Mouse (Mus musculus): ENCODE measurements around the gene Fam222b. TPM values are rescaled to one million over a fixed set of nuclear protein-coding genes. Genes with fewer than 3 reads are reported as not detected.
A peak's percentile ranks its signal among the peaks of the same experiment; 100 is the strongest.

Gene Fam222b
- total RNA-seq, 2 experiments from 2014 or later, result 29.5 to 30.3 TPM

DNA sequence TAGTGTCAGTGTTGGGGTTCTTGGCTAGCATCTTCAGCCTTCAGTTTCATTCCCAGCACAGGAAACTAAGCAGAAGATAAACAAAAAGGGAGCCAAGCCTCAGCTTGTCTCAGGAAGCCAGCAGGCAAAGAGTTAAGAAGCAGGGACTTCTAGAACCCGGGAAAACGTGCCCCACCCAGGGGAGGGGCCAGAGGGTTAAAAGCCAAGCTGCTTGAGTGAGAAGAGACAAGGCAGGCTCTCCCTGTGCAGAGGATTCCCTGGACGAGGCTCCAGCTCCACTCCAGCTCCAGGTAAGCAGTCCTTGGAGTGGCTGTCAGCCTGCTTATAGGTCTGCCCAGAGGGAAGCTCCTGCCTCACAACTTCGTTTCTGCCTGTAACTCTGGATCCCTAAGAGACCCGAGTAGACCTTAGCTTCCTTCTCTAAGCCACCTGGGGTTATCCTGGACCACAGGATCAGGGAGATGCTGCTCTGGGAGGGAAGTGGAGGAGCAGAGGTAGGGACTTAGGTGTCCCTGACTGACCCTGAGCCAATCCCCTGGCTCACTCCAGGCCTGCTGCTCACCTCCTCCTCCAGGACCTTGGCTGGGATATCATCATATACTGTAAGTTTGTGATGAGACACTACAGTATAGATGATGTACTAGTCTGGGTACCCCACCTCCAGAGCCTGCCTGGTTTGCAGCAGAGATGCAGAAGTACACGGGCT is 21.9 kb upstream of the Fam222b start:
- no peak for DNase-seq (ENCODE audit: low spot score in 2 of 2)

GRCm38 (mm10) chr11:78073577-78074276 is 20.7 kb upstream of the Fam222b start:
- no peak for DNase-seq (ENCODE audit: low spot score in 2 of 2)
- Histone ChIP-seq H3K4me3 (no peak overlapping the region), H3K27ac (no peak overlapping the region)
- TF ChIP-seq CTCF (conservative IDR thresholded peaks at IDR 0.05), result no peak

More for the DNA sequence above, 21.9 kb upstream of the Fam222b start:
- H3K27ac ChIP-seq, result no peak overlapping the region
- no peak for TF ChIP-seq CTCF (conservative IDR thresholded peaks at IDR 0.05)
- no peak overlapping the region for H3K4me3 ChIP-seq

DNA sequence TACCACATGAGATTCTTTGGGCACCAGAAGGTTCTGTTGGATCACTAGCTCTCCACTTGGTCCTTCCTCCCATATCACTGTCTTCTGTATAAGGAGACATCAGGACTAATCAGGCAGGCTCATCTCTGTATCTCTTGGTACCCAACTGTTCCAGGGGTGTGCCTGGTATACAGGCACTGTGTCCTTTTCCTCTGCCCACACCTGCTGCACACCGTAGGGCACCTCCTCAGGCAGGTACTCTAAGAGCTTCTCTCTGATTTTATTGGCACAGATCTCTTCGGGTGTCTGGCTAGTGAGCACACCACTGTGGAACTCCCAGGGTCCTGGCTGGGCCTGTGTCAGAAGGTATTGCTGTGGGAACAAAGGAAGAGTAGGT is 20.2 kb upstream of the Fam222b start:
- DNase-seq (ENCODE audit: low spot score in 2 of 2), result no peak
- TF ChIP-seq CTCF (conservative IDR thresholded peaks at IDR 0.05), result no peak
- Histone ChIP-seq H3K27ac (no peak overlapping the region), H3K4me3 (no peak overlapping the region)

DNA sequence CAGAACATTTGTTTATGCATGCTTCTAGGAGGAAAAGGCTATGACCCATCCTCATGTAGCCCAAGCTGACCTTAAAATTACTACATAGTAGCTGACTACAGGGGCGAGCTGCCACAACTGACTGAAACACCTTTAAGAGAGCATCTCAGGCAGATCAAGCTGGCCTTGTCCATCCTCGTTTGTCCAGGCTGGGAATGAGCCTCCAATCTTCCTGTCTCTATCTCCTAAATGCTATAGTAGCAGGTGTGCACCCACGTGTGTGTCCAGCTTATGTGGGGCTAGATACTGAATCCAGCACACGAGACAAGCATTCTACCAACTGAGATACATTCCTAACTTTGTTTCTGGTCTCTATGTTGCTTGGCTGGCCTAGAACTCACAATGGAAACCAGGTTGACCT is 19.8 kb upstream of the Fam222b start:
- DNase-seq (ENCODE audit: low spot score in 2 of 2), result no peak
- no peak for TF ChIP-seq CTCF (conservative IDR thresholded peaks at IDR 0.05)

GRCm38 (mm10) chr11:78079961-78080921 is 14.2 kb upstream of the Fam222b start, which contains the start of gene Eral1:
Gene Eral1, minus strand, starts transcription at chr11:78080383.
- peak within 1 kb of the TSS; percentile 93 for H3K4me3 ChIP-seq
- DNase-seq (ENCODE audit: low spot score in 2 of 2), result peak; percentile 79 to 82
- TF ChIP-seq CTCF (conservative IDR thresholded peaks at IDR 0.05), result peak; percentile 23
- peak within 1 kb of the TSS; percentile 84 for H3K27ac ChIP-seq

More for the DNA sequence above, 19.8 kb upstream of the Fam222b start:
- Histone ChIP-seq H3K27ac (no peak overlapping the region), H3K4me3 (no peak overlapping the region)

GRCm38 (mm10) chr11:78083595-78083994 is 10.9 kb upstream of the Fam222b start:
- Histone ChIP-seq H3K27ac (no peak overlapping the region), H3K4me3 (no peak overlapping the region)
- no peak for TF ChIP-seq CTCF (conservative IDR thresholded peaks at IDR 0.05)
- no peak for DNase-seq (ENCODE audit: low spot score in 2 of 2)

DNA sequence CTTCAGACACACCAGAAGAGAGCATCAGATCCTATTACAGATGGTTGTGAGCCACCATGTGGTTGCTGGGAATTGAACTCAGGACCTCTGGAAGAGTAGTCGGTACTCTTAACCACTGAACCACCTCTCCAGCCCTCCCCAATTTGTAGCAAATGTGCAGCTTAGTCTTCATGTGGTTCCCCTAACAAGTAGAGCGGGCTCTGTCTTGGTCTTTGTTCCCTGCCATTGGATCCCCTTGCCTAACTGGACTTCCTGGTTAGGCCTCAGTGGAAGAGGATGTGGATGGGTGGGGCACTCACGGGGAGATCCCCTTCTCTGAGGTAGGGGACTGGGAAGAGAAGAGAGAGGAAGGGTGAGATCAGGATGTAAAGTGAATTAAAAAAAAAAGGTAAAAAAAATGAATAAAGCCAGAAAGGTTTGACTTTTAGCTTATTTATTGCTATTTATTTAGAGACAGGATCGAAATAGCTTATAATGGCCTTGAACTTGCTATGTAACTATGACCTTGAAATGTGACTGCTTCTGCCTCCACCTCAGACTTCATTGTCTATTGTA is 7.5 kb upstream of the Fam222b start:
- no peak for TF ChIP-seq CTCF (conservative IDR thresholded peaks at IDR 0.05)
- no peak for DNase-seq (ENCODE audit: low spot score in 2 of 2)
- H3K4me3 ChIP-seq, result no peak overlapping the region

GRCm38 (mm10) chr11:78087756-78088281 is 6.6 kb upstream of the Fam222b start:
- no peak for TF ChIP-seq CTCF (conservative IDR thresholded peaks at IDR 0.05)
- Histone ChIP-seq H3K27ac (no peak overlapping the region), H3K4me3 (no peak overlapping the region)
- no peak for DNase-seq (ENCODE audit: low spot score in 2 of 2)

More for the DNA sequence above, 7.5 kb upstream of the Fam222b start:
- H3K27ac ChIP-seq, result no peak overlapping the region

GRCm38 (mm10) chr11:78094137-78094503 is 340 bp upstream of the Fam222b start:
- TF ChIP-seq CTCF (conservative IDR thresholded peaks at IDR 0.05), result no peak
- DNase-seq (ENCODE audit: low spot score in 2 of 2), result no peak

DNA sequence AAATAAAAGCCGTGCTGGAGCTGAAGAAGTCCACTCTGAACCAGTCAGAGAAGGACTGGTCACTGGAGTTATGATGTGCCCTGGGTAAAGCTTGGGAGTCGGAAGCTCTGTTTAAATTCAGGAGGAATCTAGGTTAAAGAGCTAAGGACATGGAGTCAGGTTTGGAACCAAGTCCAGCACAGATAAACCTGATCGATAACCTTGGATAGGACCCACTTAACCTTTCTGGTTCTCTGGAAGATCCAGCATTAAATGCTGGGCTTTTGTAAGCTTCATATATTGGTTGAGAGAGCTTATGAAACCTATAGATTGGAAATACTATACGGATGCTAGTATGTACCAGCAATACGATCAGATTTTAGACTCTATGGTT is 670 bp downstream of the Fam222b start:
- Histone ChIP-seq H3K4me3 (peak overlapping the region; percentile 92), H3K27ac (peak overlapping the region; percentile 92)
- TF ChIP-seq CTCF (conservative IDR thresholded peaks at IDR 0.05), result no peak
- no peak for DNase-seq (ENCODE audit: low spot score in 2 of 2)

More at GRCm38 (mm10) chr11:78094137-78094503, 340 bp upstream of the Fam222b start:
- peak overlapping the region; percentile 92 for H3K27ac ChIP-seq
- peak overlapping the region; percentile 92 for H3K4me3 ChIP-seq

DNA sequence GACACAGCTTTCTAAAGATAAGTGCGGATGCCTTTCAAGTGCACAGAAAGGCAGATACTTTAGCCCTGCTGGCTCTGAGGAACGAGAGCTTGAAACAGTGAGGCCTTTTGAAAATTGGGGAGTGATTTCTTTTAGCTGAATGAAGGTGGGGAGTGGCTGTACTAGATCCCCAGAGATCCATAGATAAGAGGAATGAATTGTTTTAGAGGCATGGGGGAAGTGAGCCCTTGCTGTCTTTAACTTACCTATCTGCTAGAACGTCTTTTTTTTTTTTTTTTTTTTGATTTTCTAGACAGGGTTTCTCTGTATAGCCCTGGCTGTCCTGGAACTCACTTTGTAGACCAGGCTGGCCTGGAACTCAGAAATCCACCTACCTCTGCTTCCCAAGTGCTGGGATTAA is 2.6 kb downstream of the Fam222b start:
- no peak for TF ChIP-seq CTCF (conservative IDR thresholded peaks at IDR 0.05)
- peak overlapping the region; percentile 58; the same call in 1 of the 2 replicates for H3K27ac ChIP-seq
- H3K4me3 ChIP-seq, result peak overlapping the region; percentile 50
- DNase-seq (ENCODE audit: low spot score in 2 of 2), result no peak

GRCm38 (mm10) chr11:78100746-78101145 is 6.3 kb downstream of the Fam222b start:
- no peak overlapping the region for H3K4me3 ChIP-seq
- no peak overlapping the region for H3K27ac ChIP-seq
- no peak for TF ChIP-seq CTCF (conservative IDR thresholded peaks at IDR 0.05)
- DNase-seq (ENCODE audit: low spot score in 2 of 2), result no peak

All from layer of hippocampus, adult 2 months (tissue).